Mouse (Mus musculus) liver, adult 2 months (tissue): Measurements from ENCODE around the gene Vmn1r219.

Source experiments
- CTCF ChIP-seq: fragments of 200-500 bp; IDR thresholded peaks from 2 replicates; pipeline ENCODE4 v1.5.1; 2011; ENCODE audit warnings: low read depth, low read length, control low read depth
- POLR2A ChIP-seq: fragments of 200-500 bp; IDR thresholded peaks from 2 replicates; pipeline ENCODE4 v1.6.1; 2011; ENCODE audit warnings: low read length, control low read depth; ENCODE audit not compliant: insufficient read depth; ENCODE audit errors: extremely low read depth

DNA sequence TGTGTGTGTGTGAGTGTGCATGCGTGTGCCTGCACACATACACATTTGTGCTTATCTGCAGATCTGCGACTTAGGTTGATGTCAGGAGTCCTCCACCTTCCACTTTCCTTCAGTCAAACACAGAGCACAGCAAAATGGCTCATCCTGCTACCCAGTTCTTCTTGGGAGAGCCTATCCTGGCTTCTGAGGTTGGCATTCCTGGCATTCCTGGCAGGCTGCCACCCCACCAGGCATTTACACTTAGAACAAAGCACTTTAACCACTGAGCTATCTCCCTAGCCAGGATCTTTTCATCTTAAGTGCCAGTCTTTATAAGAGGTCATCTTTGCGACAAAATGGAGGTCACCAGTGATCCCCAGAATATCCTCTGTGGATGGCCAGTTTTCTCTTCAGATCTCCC is 1.3 kb upstream of the Vmn1r219 start:
- no peak for TF ChIP-seq CTCF
- TF ChIP-seq POLR2A, result no peak
